Mouse (Mus musculus) forebrain, embryonic 11.5 days (tissue): ENCODE measurements around the gene Gdap1l1. TPM values are rescaled to one million over a fixed set of nuclear protein-coding genes. Genes with fewer than 3 reads are reported as not detected.
"Not testable (repeated sequence)": the region's sequence is repeated elsewhere in the genome, so short reads cannot be mapped to it uniquely, and the experiment has no call there.

Experiments used
- ATAC-seq: fragments of 200-750 bp; cut with Nextera tagmentation; replicated peaks from 2 replicates; pipeline ENCODE4 v1.8.0; 2017; ENCODE audit warnings: moderate TSS enrichment; ENCODE audit not compliant: low FRiP score
- DNase-seq: peaks from one replicate; pipeline ENCODE4 v3.0.0-alpha.2; 2017; ENCODE audit warnings: low spot score
- H3K27ac ChIP-seq: fragments of 300-500 bp; sonication (generic); 2 replicates; pipeline ENCODE4 v1.5.1; 2014; ENCODE audit warnings: low read depth, low read length
- H3K27me3 ChIP-seq: fragments of 300-500 bp; sonication (generic); 2 replicates; pipeline ENCODE4 v1.6.1; 2014; ENCODE audit warnings: mild to moderate bottlenecking, low read length, mixed read lengths; ENCODE audit not compliant: control insufficient read depth, insufficient read depth
- H3K36me3 ChIP-seq: fragments of 300-500 bp; sonication (generic); 2 replicates; pipeline ENCODE4 v1.6.1; 2014; ENCODE audit warnings: mild to moderate bottlenecking, low read length, moderate library complexity, mixed read lengths; ENCODE audit not compliant: control insufficient read depth, insufficient read depth
- H3K4me1 ChIP-seq: fragments of 300-500 bp; sonication (generic); replicated peaks from 2 replicates; pipeline ENCODE4 v1.6.1; 2014; ENCODE audit warnings: low read length, mixed read lengths; ENCODE audit not compliant: control insufficient read depth, insufficient read depth
- H3K4me2 ChIP-seq: fragments of 300-500 bp; sonication (generic); 2 replicates; pipeline ENCODE4 v1.6.1; 2014; ENCODE audit warnings: low read depth, mild to moderate bottlenecking, low read length, moderate library complexity, mixed read lengths; ENCODE audit not compliant: severe bottlenecking
- H3K4me3 ChIP-seq: fragments of 300-500 bp; sonication (generic); 2 replicates; pipeline ENCODE4 v1.5.1; 2014; ENCODE audit warnings: low read depth, low read length
- H3K9ac ChIP-seq: fragments of 300-500 bp; sonication (generic); 2 replicates; pipeline ENCODE4 v1.6.1; 2014; ENCODE audit warnings: low read length
- H3K9me3 ChIP-seq: fragments of 300-500 bp; sonication (generic); 2 replicates; pipeline ENCODE4 v1.6.1; 2016; ENCODE audit warnings: low read length, mixed read lengths; ENCODE audit not compliant: control insufficient read depth
- WGBS: fragments of 180-500 bp; shearing (Covaris S2); extraction: QIAGEN DNeasy Blood & Tissue Kit; methylation state at CpG from one replicate; pipeline ENCODE4 v1.1.7; 2014; 5-methylcytosine and 5-hydroxymethylcytosine counted together
- polyA plus RNA-seq: library from polyadenylated mRNA; unstranded; fragments of >200 nt; fragmentation: Nextera tagmentation; extraction: Ambion mirVana; gene quantifications from 2 replicates; pipeline ENCODE4 v1.2.1, GENCODE M21; 2014

Gdap1l1 gene
- polyA plus RNA-seq, 1 experiment from 2014 or later = 28.8 TPM

GRCm38 (mm10) chr2:163401221-163401620 is 37.1 kb upstream of the Gdap1l1 start:
- 8% methylated on average over 8 of the region's 8 CpGs for WGBS
- Histone ChIP-seq H3K9me3 (no peaks in the 10 kb centered on the region), H3K4me1 (peaks cover 7% of the 10 kb centered on the region; the same call in 1 of the 2 replicates), H3K9ac (no peak overlapping the region), H3K27ac (no peak overlapping the region), H3K27me3 (no peaks in the 10 kb centered on the region), H3K4me2 (no peak overlapping the region), H3K36me3 (no peaks in the 10 kb centered on the region), H3K4me3 (no peak overlapping the region)
- ATAC-seq (no peak), DNase-seq (peak; percentile 82)

- no peak overlapping the region for H3K4me2 ChIP-seq
- DNase-seq = peak; percentile 37
- H3K9ac ChIP-seq = no peak overlapping the region
- 89% methylated on average over 8 of the region's 8 CpGs for WGBS
- H3K27ac ChIP-seq = no peak overlapping the region
- peaks cover under 1% of the 10 kb centered on the region; the same call in 1 of the 2 replicates for H3K36me3 ChIP-seq
- H3K27me3 ChIP-seq = no peaks in the 10 kb centered on the region
- H3K4me1 ChIP-seq = no peaks in the 10 kb centered on the region
- no peak overlapping the region for H3K4me3 ChIP-seq
- H3K9me3 ChIP-seq = no peaks in the 10 kb centered on the region
- no peak for ATAC-seq
Observed at GRCm38 (mm10) chr2:163404037-163404815, 34.0 kb upstream of the Gdap1l1 start.

GRCm38 (mm10) chr2:163410211-163410610 is 28.1 kb upstream of the Gdap1l1 start:
- 88% methylated on average over 3 of the region's 3 CpGs for WGBS
- no peak overlapping the region for H3K9ac ChIP-seq
- H3K4me1 ChIP-seq = no peaks in the 10 kb centered on the region
- H3K27ac ChIP-seq = no peak overlapping the region
- H3K9me3 ChIP-seq = no peaks in the 10 kb centered on the region
- no peak overlapping the region for H3K4me2 ChIP-seq
- no peak for ATAC-seq
- no peaks in the 10 kb centered on the region for H3K27me3 ChIP-seq
- H3K4me3 ChIP-seq = no peak overlapping the region
- peaks cover 4% of the 10 kb centered on the region; the same call in 1 of the 2 replicates for H3K36me3 ChIP-seq
- DNase-seq = no peak

- WGBS = 95% methylated on average over 3 of the region's 3 CpGs
- not testable (repeated sequence) for H3K27me3 ChIP-seq, H3K4me3 ChIP-seq, H3K36me3 ChIP-seq, H3K9ac ChIP-seq, H3K4me1 ChIP-seq, H3K27ac ChIP-seq, H3K9me3 ChIP-seq, DNase-seq, H3K4me2 ChIP-seq, ATAC-seq
Observed at GRCm38 (mm10) chr2:163411344-163411743, 26.9 kb upstream of the Gdap1l1 start.

- Histone ChIP-seq H3K9ac (no peak overlapping the region), H3K4me2 (no peak overlapping the region), H3K4me1 (no peaks in the 10 kb centered on the region), H3K27ac (no peak overlapping the region), H3K36me3 (peaks cover 4% of the 10 kb centered on the region; the same call in 1 of the 2 replicates), H3K27me3 (no peaks in the 10 kb centered on the region), H3K9me3 (no peaks in the 10 kb centered on the region), H3K4me3 (no peak overlapping the region)
- DNase-seq = no peak
- 94% methylated on average over 4 of the region's 4 CpGs for WGBS
- ATAC-seq = no peak
Observed at GRCm38 (mm10) chr2:163411840-163412239, 26.4 kb upstream of the Gdap1l1 start.

- H3K9me3 ChIP-seq = no peaks in the 10 kb centered on the region
- no peaks in the 10 kb centered on the region for H3K27me3 ChIP-seq
- ATAC-seq (no peak), DNase-seq (peak; percentile 9)
- no peak overlapping the region for H3K27ac ChIP-seq
- no peaks in the 10 kb centered on the region for H3K4me1 ChIP-seq
- H3K4me3 ChIP-seq = no peak overlapping the region
- H3K36me3 ChIP-seq = peaks cover 4% of the 10 kb centered on the region; the same call in 1 of the 2 replicates
- H3K4me2 ChIP-seq = no peak overlapping the region
- 99% methylated on average over 4 of the region's 4 CpGs for WGBS
- H3K9ac ChIP-seq = no peak overlapping the region
Observed at GRCm38 (mm10) chr2:163412419-163412818, 25.9 kb upstream of the Gdap1l1 start.

- Histone ChIP-seq H3K27me3 (no peaks in the 10 kb centered on the region), H3K9me3 (no peaks in the 10 kb centered on the region), H3K36me3 (peaks cover 4% of the 10 kb centered on the region; the same call in 1 of the 2 replicates), H3K4me3 (no peak overlapping the region), H3K4me1 (peaks cover 2% of the 10 kb centered on the region; the same call in 1 of the 2 replicates), H3K27ac (no peak overlapping the region), H3K4me2 (no peak overlapping the region), H3K9ac (no peak overlapping the region)
- ATAC-seq (no peak), DNase-seq (peak; percentile 11)
- WGBS = 94% methylated on average over 9 of the region's 9 CpGs
Observed at GRCm38 (mm10) chr2:163412846-163413590, 25.3 kb upstream of the Gdap1l1 start.

GRCm38 (mm10) chr2:163417026-163417425 is 21.2 kb upstream of the Gdap1l1 start:
- no peak overlapping the region for H3K4me3 ChIP-seq
- 92% methylated on average over 6 of the region's 6 CpGs for WGBS
- no peaks in the 10 kb centered on the region for H3K9me3 ChIP-seq
- no peaks in the 10 kb centered on the region for H3K27me3 ChIP-seq
- H3K4me2 ChIP-seq = no peak overlapping the region
- peaks cover 9% of the 10 kb centered on the region; the same call in 1 of the 2 replicates for H3K4me1 ChIP-seq
- ATAC-seq (no peak), DNase-seq (no peak)
- H3K27ac ChIP-seq = no peak overlapping the region
- no peak overlapping the region for H3K9ac ChIP-seq
- no peaks in the 10 kb centered on the region for H3K36me3 ChIP-seq
